Mouse (Mus musculus) lung, postnatal 25 days (tissue): ENCODE measurements around the gene Pogz.

Experiments
- DNase-seq: peaks from one replicate; pipeline ENCODE4 v3.0.0; 2022; ENCODE audit warnings: low spot score

Pogz gene

GRCm38 (mm10) chr3:94837183-94837890, at the start of gene Pogz:
Pogz (plus strand) TSS chr3:94837567.
- peak; percentile 97 for DNase-seq

- DNase-seq = no peak
These were observed 48.3 kb upstream of the Pogz start for GRCm38 (mm10) chr3:94789071-94789470.

GRCm38 (mm10) chr3:94789516-94789915, 47.9 kb upstream of the Pogz start:
- DNase-seq = no peak

- no peak for DNase-seq
These were observed 45.1 kb upstream of the Pogz start for GRCm38 (mm10) chr3:94792258-94792657.

GRCm38 (mm10) chr3:94793672-94794071, 43.7 kb upstream of the Pogz start:
- DNase-seq = no peak

- DNase-seq = no peak
These were observed 43.0 kb upstream of the Pogz start for GRCm38 (mm10) chr3:94794359-94794758.

GRCm38 (mm10) chr3:94795596-94796140, 41.7 kb upstream of the Pogz start:
- DNase-seq = no peak

- DNase-seq = no peak
These were observed 41.2 kb upstream of the Pogz start for GRCm38 (mm10) chr3:94796181-94796580.

GRCm38 (mm10) chr3:94804146-94804545, 33.2 kb upstream of the Pogz start:
- no peak for DNase-seq

GRCm38 (mm10) chr3:94804976-94805375, 32.4 kb upstream of the Pogz start:
- DNase-seq = no peak

- DNase-seq = no peak
These were observed 29.1 kb upstream of the Pogz start for GRCm38 (mm10) chr3:94808296-94808695.

- no peak for DNase-seq
These were observed 25.7 kb upstream of the Pogz start for GRCm38 (mm10) chr3:94811628-94812027.

GRCm38 (mm10) chr3:94813651-94814050, 23.7 kb upstream of the Pogz start:
- no peak for DNase-seq

- no peak for DNase-seq
These were observed 23.3 kb upstream of the Pogz start for GRCm38 (mm10) chr3:94814063-94814462.

- no peak for DNase-seq
These were observed 22.7 kb upstream of the Pogz start for GRCm38 (mm10) chr3:94814663-94815062.

- DNase-seq = no peak
These were observed 21.8 kb upstream of the Pogz start for GRCm38 (mm10) chr3:94815603-94816002.

- no peak for DNase-seq
These were observed 19.6 kb upstream of the Pogz start for GRCm38 (mm10) chr3:94817731-94818130.

- DNase-seq = no peak
These were observed 17.6 kb upstream of the Pogz start for GRCm38 (mm10) chr3:94819452-94820425.

GRCm38 (mm10) chr3:94821008-94821638, 16.2 kb upstream of the Pogz start:
- peak; percentile 44 for DNase-seq

GRCm38 (mm10) chr3:94822082-94822481, 15.3 kb upstream of the Pogz start:
- DNase-seq = no peak

- DNase-seq = no peak
These were observed 13.3 kb upstream of the Pogz start for GRCm38 (mm10) chr3:94824110-94824509.

- DNase-seq = no peak
These were observed 5.3 kb upstream of the Pogz start for GRCm38 (mm10) chr3:94832100-94832499.
